Mouse (Mus musculus) Patski (cell line): ENCODE measurements at regions not wholly inside any gene's neighbourhood (a gene's known extent, or its start where the extent isn't known, plus 50 kb on each side); places are given as distances from the start of the nearest gene placed in this dataset.

Experiments
- ATAC-seq: fragments of 100-300 bp; one replicate; pipeline ENCODE4 v1.8.0; 2021
- CTCF ChIA-PET: fragments of 350-600 bp; sonication (Branson Sonifier 250); formaldehyde crosslinking; loops from one replicate; lab custom pipeline; 2022; ENCODE audit warnings: inconsistent platforms; lab: Charles Lee
- POLR2A ChIA-PET: fragments of 350-600 bp; sonication (Branson Sonifier 250); formaldehyde crosslinking; loops from one replicate; lab custom pipeline; 2022; ENCODE audit warnings: antibody characterized with exemption, inconsistent platforms; lab: Charles Lee
- DNase-seq: peaks from one replicate; pipeline ENCODE4 v3.0.0-alpha.2; 2011; ENCODE audit warnings: low read depth, low spot score
- H3K27me3 ChIP-seq: fragments of 371-371 bp; one replicate; pipeline ENCODE4 v1.5.1; 2021
- CTCF ChIP-seq: fragments of 100-300 bp; IDR thresholded peaks from one replicate; pipeline ENCODE4 v1.5.1; 2021
- in situ Hi-C: fragments of 300-500 bp; cut with MboI; formaldehyde crosslinking; loops from 3 replicates; pipeline ENCODE4 v1.11.1; 2018; ENCODE audit warnings: low pct_unique_long_range_greater_than_20kb, mixed read lengths

- ATAC-seq, result no peak
- ChIA-PET POLR2A (no interaction called here), CTCF (no interaction called here)
- in situ Hi-C loops, result no loop called here
- TF ChIP-seq CTCF, result no peak
- no peak for DNase-seq
- H3K27me3 ChIP-seq, result no peaks in the 10 kb centered on the region
Measured at GRCm38 (mm10) chr13:44068951-44069350, 284.4 kb downstream of the Cd83 start.

GRCm38 (mm10) chr13:44073122-44073521 lies 288.5 kb downstream of the Cd83 start:
- ChIA-PET POLR2A (no interaction called here), CTCF (no interaction called here)
- peaks cover 5% of the 10 kb centered on the region for H3K27me3 ChIP-seq
- no peak for TF ChIP-seq CTCF
- in situ Hi-C loops, result no loop called here
- ATAC-seq, result no peak
- no peak for DNase-seq

GRCm38 (mm10) chr13:44074172-44074571 lies 289.6 kb downstream of the Cd83 start:
- DNase-seq (no peak), ATAC-seq (no peak)
- ChIA-PET POLR2A (no interaction called here), CTCF (no interaction called here)
- TF ChIP-seq CTCF, result no peak
- H3K27me3 ChIP-seq, result peaks cover 5% of the 10 kb centered on the region
- in situ Hi-C loops, result no loop called here

GRCm38 (mm10) chr13:44077022-44077421 lies 292.4 kb downstream of the Cd83 start:
- TF ChIP-seq CTCF, result no peak
- no peak for ATAC-seq
- POLR2A ChIA-PET, result no interaction called here
- peaks cover 5% of the 10 kb centered on the region for H3K27me3 ChIP-seq
- DNase-seq, result no peak
- CTCF ChIA-PET, result no interaction called here
- in situ Hi-C loops, result no loop called here

- peak; percentile 94 for DNase-seq
- no peak for TF ChIP-seq CTCF
- ChIA-PET CTCF (interaction anchor here (1.4 kb wide), 1 partner anchor 647 kb away, joined by 3 read pairs; no protein-coding TSS in a partner anchor), POLR2A (no interaction called here)
- in situ Hi-C loops, result loop anchor here (5.0 to 10.0 kb wide), 2 partner anchors 224 to 311 kb away; no protein-coding TSS in a partner anchor
- H3K27me3 ChIP-seq, result no peaks in the 10 kb centered on the region
- peak; percentile 95 for ATAC-seq
Measured at GRCm38 (mm10) chr13:44085621-44086510, 301.3 kb downstream of the Cd83 start.

- in situ Hi-C loops, result loop anchor here (5.0 to 10.0 kb wide), 2 partner anchors 224 to 312 kb away; no protein-coding TSS in a partner anchor
- ChIA-PET CTCF (interaction anchor here (1.4 kb wide), 1 partner anchor 646 kb away, joined by 3 read pairs; no protein-coding TSS in a partner anchor), POLR2A (interaction anchor here (0.7 kb wide), 2 partner anchors 8 to 135 kb away, joined by 3 read pairs; no protein-coding TSS in a partner anchor)
- no peaks in the 10 kb centered on the region for H3K27me3 ChIP-seq
- no peak for ATAC-seq
- DNase-seq, result peak; percentile 27
- TF ChIP-seq CTCF, result no peak
Measured at GRCm38 (mm10) chr13:44086801-44087200, 302.2 kb downstream of the Cd83 start.

- CTCF ChIA-PET, result no interaction called here
- DNase-seq (no peak), ATAC-seq (no peak)
- POLR2A ChIA-PET, result no interaction called here
- in situ Hi-C loops, result no loop called here
- no peaks in the 10 kb centered on the region for H3K27me3 ChIP-seq
- TF ChIP-seq CTCF, result no peak
Measured at GRCm38 (mm10) chr13:44097141-44097540, 312.6 kb downstream of the Cd83 start.

- TF ChIP-seq CTCF, result no peak
- no peaks in the 10 kb centered on the region for H3K27me3 ChIP-seq
- no peak for DNase-seq
- in situ Hi-C loops, result no loop called here
- no peak for ATAC-seq
- CTCF ChIA-PET, result no interaction called here
- POLR2A ChIA-PET, result no interaction called here
Measured at GRCm38 (mm10) chr13:44099511-44099910, 314.9 kb downstream of the Cd83 start.

- ChIA-PET POLR2A (no interaction called here), CTCF (no interaction called here)
- in situ Hi-C loops, result no loop called here
- DNase-seq, result no peak
- no peaks in the 10 kb centered on the region for H3K27me3 ChIP-seq
- TF ChIP-seq CTCF, result no peak
- no peak for ATAC-seq
Measured at GRCm38 (mm10) chr13:44100125-44101067, 315.8 kb downstream of the Cd83 start.

GRCm38 (mm10) chr13:44101161-44101560 lies 316.6 kb downstream of the Cd83 start:
- H3K27me3 ChIP-seq, result no peaks in the 10 kb centered on the region
- DNase-seq (no peak), ATAC-seq (no peak)
- ChIA-PET POLR2A (no interaction called here), CTCF (no interaction called here)
- TF ChIP-seq CTCF, result no peak
- in situ Hi-C loops, result no loop called here

- ChIA-PET CTCF (no interaction called here), POLR2A (no interaction called here)
- H3K27me3 ChIP-seq, result no peaks in the 10 kb centered on the region
- ATAC-seq (no peak), DNase-seq (no peak)
- no peak for TF ChIP-seq CTCF
- in situ Hi-C loops, result no loop called here
Measured at GRCm38 (mm10) chr13:44101806-44102205, 317.2 kb downstream of the Cd83 start.
